Mouse (Mus musculus): ENCODE results near the gene Ipmk.

DNA sequence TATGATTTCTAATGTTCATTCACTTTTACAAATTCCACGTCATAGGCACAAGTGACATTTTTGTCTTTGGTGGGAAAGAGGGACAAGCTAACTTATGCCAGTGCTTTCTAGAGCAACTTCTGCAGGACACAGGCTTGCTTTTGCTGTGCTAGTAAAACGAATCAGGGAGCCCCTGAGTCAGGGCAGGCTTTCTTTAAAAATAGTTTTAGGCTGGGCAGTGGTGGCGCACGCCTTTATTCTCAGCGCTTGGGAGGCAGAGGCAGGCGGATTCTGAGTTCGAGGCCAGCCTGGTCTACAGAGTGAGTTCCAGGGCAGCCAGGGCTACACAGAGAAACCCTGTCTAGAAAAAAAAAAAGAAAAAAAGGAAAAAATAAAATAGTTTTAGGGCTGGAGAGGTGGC lies 15.7 kb upstream of the Ipmk start:
- no peak for TF ChIP-seq CTCF (IDR thresholded peaks at IDR 0.05; ENCODE audit: borderline replicate concordance, insufficient read depth, low read length)
- TF ChIP-seq POLR2A (IDR thresholded peaks at IDR 0.05; ENCODE audit: low read depth, low read length): no peak

Data from embryonic fibroblast, embryonic 13.5 days (primary cell).